Mouse (Mus musculus) small intestine, adult 2 months (tissue): ENCODE measurements at regions not wholly inside any gene's neighbourhood (a gene's known extent, or its start where the extent isn't known, plus 50 kb on each side); places are given as distances from the start of the nearest gene placed in this dataset.

Experiments
- CTCF ChIP-seq: fragments of 200-500 bp; IDR thresholded peaks from 2 replicates; pipeline ENCODE4 v1.5.1; 2012; ENCODE audit warnings: low read depth, mild to moderate bottlenecking, control low read depth, inconsistent platforms, low read length, moderate library complexity, mixed read lengths; ENCODE audit not compliant: insufficient replicate concordance, insufficient read length; ENCODE audit errors: extremely low read depth
- POLR2A ChIP-seq: fragments of 200-500 bp; IDR thresholded peaks from 2 replicates; pipeline ENCODE4 v1.6.1; 2012; ENCODE audit warnings: low read depth, mild to moderate bottlenecking, control low read depth, inconsistent platforms, low read length, moderate library complexity

- TF ChIP-seq CTCF: no peak
- no peak for TF ChIP-seq POLR2A
Observed at GRCm38 (mm10) chr1:51590606-51591400, 112.6 kb upstream of the Nabp1 start.
